Mouse (Mus musculus): ENCODE measurements around the gene Ssxb6.

Ssxb6 gene

DNA sequence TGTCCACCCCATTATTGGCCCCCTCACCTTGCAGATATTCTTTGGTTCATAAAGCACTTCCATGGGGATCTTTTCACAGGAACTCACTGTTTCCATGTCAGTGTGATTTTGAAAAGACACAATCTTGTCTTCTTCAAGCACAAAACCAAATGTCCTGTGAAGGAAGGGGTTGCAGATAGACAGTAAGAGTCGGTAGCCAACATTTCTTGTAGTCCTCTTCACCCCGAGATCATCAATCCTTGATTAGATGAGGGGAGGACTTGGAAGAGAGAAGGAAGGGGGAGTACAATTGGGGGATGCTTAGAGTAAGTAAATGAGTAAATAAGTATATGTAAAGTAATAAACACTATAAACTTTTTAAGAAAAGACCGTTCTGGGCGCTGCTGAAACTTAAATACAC lies at the start of gene Ssxb6:
Ssxb6 (minus strand) TSS at position 101 of the 400 bp plus-strand sequence.
- in situ Hi-C loops (cut with MboI, MseI): loop anchor here (5.0 kb wide), 1 partner anchor 39 kb away; no protein-coding TSS in a partner anchor

DNA sequence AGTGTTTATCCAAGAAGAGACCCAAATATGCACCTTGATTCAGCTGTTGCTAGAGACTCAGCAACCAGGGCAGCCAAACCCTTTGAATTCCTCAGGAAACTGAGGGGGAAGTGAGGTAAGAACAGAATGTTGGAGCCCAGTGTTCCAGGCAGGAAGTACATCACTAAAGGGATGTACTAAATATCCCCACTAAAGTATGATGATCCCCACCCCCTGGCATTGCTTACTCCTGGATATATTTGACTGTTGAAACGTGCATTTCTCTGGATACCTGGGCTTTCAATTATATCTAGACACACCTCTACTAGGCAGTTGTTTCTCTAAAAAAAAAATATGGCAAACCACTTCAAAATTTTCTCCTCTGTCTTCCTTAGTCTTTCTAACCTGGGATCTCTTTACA lies 43.7 kb upstream of the Ssxb6 start, which contains the start of gene Ssxb3:
Ssxb3 (minus strand) TSS at position 101 of the 400 bp plus-strand sequence.
- in situ Hi-C loops (cut with MboI, MseI): loop anchor here (5.0 kb wide), 1 partner anchor 229 kb away; no protein-coding TSS in a partner anchor

DNA sequence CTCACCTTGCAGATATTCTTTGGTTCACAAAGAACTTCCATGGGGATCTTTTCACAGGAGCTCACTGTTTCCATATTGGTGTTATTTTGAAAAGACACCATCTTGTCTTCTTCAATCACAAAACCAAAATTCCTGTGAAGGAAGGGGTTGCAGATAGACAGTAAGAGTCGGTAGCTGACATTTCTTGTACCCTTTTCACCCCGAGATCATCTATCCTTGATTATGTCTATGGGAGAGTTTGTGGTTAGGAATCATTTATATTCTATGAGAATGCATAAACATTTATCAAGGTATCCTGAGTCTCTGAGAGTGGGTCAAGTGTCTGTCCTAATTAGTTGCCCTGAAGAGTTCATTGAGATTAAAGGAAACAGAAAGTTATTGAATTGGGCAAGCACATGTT lies 23.2 kb downstream of the Ssxb6 start, which contains the start of gene Gm14459:
Gm14459 (minus strand) TSS at position 101 of the 400 bp plus-strand sequence.
- in situ Hi-C loops (cut with MboI, MseI): no loop called here

All from T-helper 1 cell (primary cell).